Mouse (Mus musculus) kidney, embryonic 14.5 days (tissue): ENCODE measurements around the gene Ermn. TPM values are rescaled to one million over a fixed set of nuclear protein-coding genes. Genes with fewer than 3 reads are reported as not detected.

Experiments
- ATAC-seq: fragments of 200-750 bp; cut with Nextera tagmentation; 2 replicates; pipeline ENCODE4 v1.8.0; 2017; ENCODE audit warnings: moderate number of reproducible peaks, mild to moderate bottlenecking, moderate TSS enrichment, moderate library complexity; ENCODE audit not compliant: low FRiP score, low TSS enrichment
- H3K27ac ChIP-seq: fragments of 300-500 bp; sonication (generic); 2 replicates; pipeline ENCODE4 v1.5.1; 2014; ENCODE audit warnings: low read depth, mild to moderate bottlenecking, low read length, moderate library complexity, mixed read lengths
- H3K27me3 ChIP-seq: fragments of 300-500 bp; sonication (generic); 2 replicates; pipeline ENCODE4 v1.6.1; 2014; ENCODE audit warnings: mild to moderate bottlenecking, low read length; ENCODE audit not compliant: control insufficient read depth, insufficient read depth
- H3K36me3 ChIP-seq: fragments of 300-500 bp; sonication (generic); 2 replicates; pipeline ENCODE4 v1.6.1; 2014; ENCODE audit warnings: low read length, mixed read lengths; ENCODE audit not compliant: control insufficient read depth, insufficient read depth
- H3K4me1 ChIP-seq: fragments of 300-500 bp; sonication (generic); 2 replicates; pipeline ENCODE4 v1.6.1; 2014; ENCODE audit warnings: low read length, mixed read lengths; ENCODE audit not compliant: control insufficient read depth, insufficient read depth
- H3K4me2 ChIP-seq: fragments of 300-500 bp; sonication (generic); replicated peaks from 2 replicates; pipeline ENCODE4 v1.6.1; 2014; ENCODE audit warnings: low read depth, mild to moderate bottlenecking, low read length
- H3K4me3 ChIP-seq: fragments of 300-500 bp; sonication (generic); 2 replicates; pipeline ENCODE4 v1.5.1; 2014; ENCODE audit warnings: mild to moderate bottlenecking, low read length
- H3K9ac ChIP-seq: fragments of 300-500 bp; sonication (generic); 2 replicates; pipeline ENCODE4 v1.6.1; 2014; ENCODE audit warnings: low read depth, mild to moderate bottlenecking, low read length, moderate library complexity
- H3K9me3 ChIP-seq: fragments of 300-500 bp; sonication (generic); 2 replicates; pipeline ENCODE4 v1.6.1; 2016; ENCODE audit warnings: low read length; ENCODE audit not compliant: control insufficient read depth
- WGBS: fragments of 180-500 bp; shearing (Covaris S2); extraction: QIAGEN DNeasy Blood & Tissue Kit; methylation state at CpG from one replicate; pipeline ENCODE4 v1.1.7; 2014; 5-methylcytosine and 5-hydroxymethylcytosine counted together
- polyA plus RNA-seq: library from polyadenylated mRNA; unstranded; fragments of >200 nt; fragmentation: Nextera tagmentation; extraction: Ambion mirVana; gene quantifications from 2 replicates; pipeline ENCODE4 v1.2.1, GENCODE M21; 2014

The Ermn gene
- not detected in 2 replicates for polyA plus RNA-seq

DNA sequence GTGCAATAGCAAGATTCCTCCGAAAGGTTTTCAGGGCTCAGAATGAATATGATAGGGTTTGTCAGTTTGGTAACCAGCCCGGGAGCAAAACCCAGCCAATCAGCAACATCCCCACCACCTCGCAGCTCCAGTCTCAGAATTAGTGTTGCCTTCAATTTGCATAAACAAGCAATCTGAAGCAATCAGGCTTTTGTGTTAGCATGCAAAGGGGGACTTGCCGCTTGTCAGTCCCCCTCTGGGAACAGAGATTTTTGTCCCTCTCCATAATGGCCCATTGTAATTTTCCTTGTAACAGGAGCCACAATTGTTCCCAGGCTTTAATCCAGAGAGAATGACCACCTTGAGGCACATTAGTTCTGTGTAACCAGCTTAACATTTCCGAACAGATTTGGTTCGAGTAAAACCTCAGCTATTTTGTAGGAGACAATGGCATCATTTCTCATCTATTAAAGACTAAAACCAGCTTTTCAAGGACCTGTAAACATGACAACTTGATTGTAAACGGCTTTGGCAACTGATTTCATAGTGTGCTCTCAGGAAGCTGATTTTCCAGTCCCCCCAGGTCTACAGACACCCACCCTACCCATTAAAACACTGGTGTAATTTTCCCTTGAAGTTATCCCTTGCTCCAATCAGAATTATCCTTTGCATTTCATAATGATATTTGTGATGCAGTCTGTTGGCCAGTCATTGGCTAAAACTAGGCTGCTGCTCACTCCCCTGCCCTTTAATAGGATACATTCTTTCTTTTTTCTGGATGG is at the start of gene Ermn:
Gene Ermn (minus strand): TSS at position 44 of the 761 bp plus-strand sequence.
- no peak within 1 kb of the TSS for H3K9ac ChIP-seq
- H3K36me3 ChIP-seq = no peaks in the 10 kb centered on the region
- H3K9me3 ChIP-seq = no peaks in the 10 kb centered on the region
- H3K4me3 ChIP-seq = no peak within 1 kb of the TSS
- no peak within 1 kb of the TSS for H3K27ac ChIP-seq
- H3K4me2 ChIP-seq = no peak within 1 kb of the TSS
- no peaks in the 10 kb centered on the region for H3K27me3 ChIP-seq
- no peak for ATAC-seq
- WGBS = 39% methylated on average over 7 of the region's 7 CpGs
- H3K4me1 ChIP-seq = no peaks in the 10 kb centered on the region

DNA sequence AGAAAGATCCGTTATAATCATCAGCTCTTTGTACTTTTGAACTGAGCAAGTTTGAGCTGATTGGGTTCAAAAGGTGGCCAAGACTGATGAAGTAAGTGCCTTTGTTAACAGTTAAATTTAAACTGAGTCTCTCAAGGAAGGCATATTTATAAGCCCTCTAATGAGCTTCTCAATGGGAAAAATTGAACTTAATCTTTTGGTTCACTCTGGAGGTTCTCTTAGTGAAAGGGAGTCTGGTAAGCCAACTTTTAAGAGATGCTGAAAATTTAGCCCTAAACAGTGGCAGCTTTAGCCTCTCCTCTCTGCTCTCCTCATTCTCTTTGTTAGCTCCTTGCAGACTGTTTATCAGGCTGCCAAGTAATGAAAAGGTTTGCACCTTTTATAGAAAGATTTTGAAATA is 42.2 kb upstream of the Ermn start:
- ATAC-seq = no peak
- no peaks in the 10 kb centered on the region for H3K4me1 ChIP-seq
- H3K4me2 ChIP-seq = no peak overlapping the region
- 77% methylated on average over 1 of the region's 1 CpGs for WGBS
- no peak overlapping the region for H3K4me3 ChIP-seq
- no peaks in the 10 kb centered on the region for H3K9me3 ChIP-seq
- no peaks in the 10 kb centered on the region for H3K36me3 ChIP-seq
- H3K27ac ChIP-seq = no peak overlapping the region
- no peaks in the 10 kb centered on the region for H3K27me3 ChIP-seq
- H3K9ac ChIP-seq = no peak overlapping the region

- ATAC-seq = no peak
- WGBS = 86% methylated on average over 1 of the region's 1 CpGs
- Histone ChIP-seq H3K4me3 (no peak overlapping the region), H3K27me3 (no peaks in the 10 kb centered on the region), H3K4me2 (no peak overlapping the region), H3K36me3 (no peaks in the 10 kb centered on the region), H3K4me1 (no peaks in the 10 kb centered on the region), H3K27ac (no peak overlapping the region), H3K9ac (no peak overlapping the region), H3K9me3 (no peaks in the 10 kb centered on the region)
Observed at GRCm38 (mm10) chr2:58086420-58086819, 33.8 kb upstream of the Ermn start.

GRCm38 (mm10) chr2:58079849-58080248 is 27.2 kb upstream of the Ermn start:
- no peaks in the 10 kb centered on the region for H3K36me3 ChIP-seq
- no peak for ATAC-seq
- no peak overlapping the region for H3K4me3 ChIP-seq
- no peaks in the 10 kb centered on the region for H3K4me1 ChIP-seq
- no peak overlapping the region for H3K27ac ChIP-seq
- no peak overlapping the region for H3K4me2 ChIP-seq
- H3K9ac ChIP-seq = no peak overlapping the region
- whole genome bisulfite sequencing = 67% methylated on average over 1 of the region's 1 CpGs
- H3K9me3 ChIP-seq = no peaks in the 10 kb centered on the region
- no peaks in the 10 kb centered on the region for H3K27me3 ChIP-seq

DNA sequence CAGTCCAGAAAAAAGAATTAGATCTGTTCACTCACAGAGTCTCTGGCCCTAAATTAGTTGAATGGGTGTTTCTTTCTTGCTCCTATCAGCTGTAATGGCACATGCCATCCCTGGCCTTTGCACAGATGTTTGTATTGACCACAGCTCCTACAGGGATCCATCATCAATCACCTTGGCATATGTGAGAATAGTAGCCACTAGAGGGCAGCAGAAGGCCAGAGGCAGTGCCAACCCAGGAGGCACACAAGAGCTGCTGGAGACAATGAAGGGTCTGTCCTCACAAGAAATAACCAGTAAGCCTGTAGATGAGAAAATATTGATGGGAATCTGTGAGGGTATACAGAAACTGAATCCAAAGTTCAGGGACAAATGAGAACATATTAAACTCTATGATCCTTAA is 2.7 kb upstream of the Ermn start:
- Histone ChIP-seq H3K4me1 (no peaks in the 10 kb centered on the region), H3K4me2 (no peak overlapping the region), H3K4me3 (no peak overlapping the region), H3K36me3 (no peaks in the 10 kb centered on the region), H3K9me3 (no peaks in the 10 kb centered on the region), H3K27ac (no peak overlapping the region), H3K9ac (no peak overlapping the region), H3K27me3 (no peaks in the 10 kb centered on the region)
- no peak for ATAC-seq

DNA sequence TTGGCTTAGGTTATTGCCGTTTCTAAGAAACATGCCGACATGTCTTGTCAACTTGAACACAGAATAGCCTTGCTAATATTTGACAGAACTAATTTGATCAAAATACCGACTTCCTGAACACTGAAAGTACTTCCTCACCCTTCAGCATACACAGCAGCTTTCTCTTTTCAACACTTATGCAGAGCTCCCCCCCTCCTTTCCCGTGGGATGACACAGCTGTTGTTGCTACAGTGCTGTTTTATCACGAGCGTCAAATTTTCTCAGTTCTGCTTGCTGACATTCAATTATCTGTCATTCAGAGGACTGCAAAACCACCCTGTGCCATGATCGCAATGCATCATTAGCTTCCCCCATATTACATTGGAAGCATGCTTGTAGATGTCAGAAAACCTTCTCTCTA is 10.8 kb downstream of the Ermn start:
- no peaks in the 10 kb centered on the region for H3K9me3 ChIP-seq
- no peaks in the 10 kb centered on the region for H3K4me1 ChIP-seq
- no peak overlapping the region for H3K4me2 ChIP-seq
- no peak for ATAC-seq
- no peak overlapping the region for H3K27ac ChIP-seq
- H3K9ac ChIP-seq = no peak overlapping the region
- H3K36me3 ChIP-seq = no peaks in the 10 kb centered on the region
- WGBS = 62% methylated on average over 7 of the region's 7 CpGs
- H3K4me3 ChIP-seq = no peak overlapping the region
- no peaks in the 10 kb centered on the region for H3K27me3 ChIP-seq

GRCm38 (mm10) chr2:58036926-58037325 is 15.7 kb downstream of the Ermn start:
- H3K27ac ChIP-seq = no peak overlapping the region

GRCm38 (mm10) chr2:58035635-58036034 is 17.0 kb downstream of the Ermn start:
- no peaks in the 10 kb centered on the region for H3K36me3 ChIP-seq
- WGBS = 83% methylated on average over 4 of the region's 4 CpGs
- H3K9me3 ChIP-seq = no peaks in the 10 kb centered on the region
- H3K27me3 ChIP-seq = no peaks in the 10 kb centered on the region
- no peak for ATAC-seq
- H3K4me3 ChIP-seq = no peak overlapping the region
- H3K4me2 ChIP-seq = no peak overlapping the region
- no peak overlapping the region for H3K9ac ChIP-seq
- no peak overlapping the region for H3K27ac ChIP-seq
- no peaks in the 10 kb centered on the region for H3K4me1 ChIP-seq

More at GRCm38 (mm10) chr2:58036926-58037325, 15.7 kb downstream of the Ermn start:
- Histone ChIP-seq H3K27me3 (no peaks in the 10 kb centered on the region), H3K4me2 (no peak overlapping the region), H3K9ac (no peak overlapping the region), H3K9me3 (no peaks in the 10 kb centered on the region), H3K4me3 (no peak overlapping the region), H3K4me1 (no peaks in the 10 kb centered on the region), H3K36me3 (no peaks in the 10 kb centered on the region)
- 76% methylated on average over 2 of the region's 2 CpGs for WGBS
- no peak for ATAC-seq

DNA sequence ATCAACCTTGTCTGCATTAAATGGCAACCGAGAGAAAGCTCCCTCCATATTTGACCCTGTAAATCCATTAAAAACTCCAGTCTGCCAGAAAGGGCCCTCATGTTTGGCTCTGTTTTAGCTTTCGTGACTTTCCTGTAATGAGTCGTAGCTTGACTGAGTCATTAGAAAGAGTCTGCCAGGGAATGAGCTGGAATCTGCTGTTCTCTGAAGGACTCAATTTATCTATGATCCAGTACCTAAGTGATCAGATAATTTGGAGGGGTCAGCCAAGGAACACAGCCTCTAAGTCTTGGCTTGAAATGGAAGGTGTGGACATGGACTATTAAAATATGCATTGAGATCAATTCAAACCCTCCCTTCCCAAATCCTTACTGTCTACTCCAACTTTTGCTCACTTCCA is 21.2 kb downstream of the Ermn start:
- no peak for ATAC-seq
- Histone ChIP-seq H3K4me3 (no peak overlapping the region), H3K9me3 (no peaks in the 10 kb centered on the region), H3K9ac (no peak overlapping the region), H3K4me1 (no peaks in the 10 kb centered on the region), H3K36me3 (no peaks in the 10 kb centered on the region), H3K4me2 (no peak overlapping the region), H3K27ac (no peak overlapping the region), H3K27me3 (no peaks in the 10 kb centered on the region)
- 77% methylated on average over 3 of the region's 3 CpGs for WGBS
